Mouse (Mus musculus) frontal cortex, postnatal 14 days (tissue): ENCODE measurements around the gene Nusap1.
"Not testable (repeated sequence)": the region's sequence is repeated elsewhere in the genome, so short reads cannot be mapped to it uniquely, and the experiment has no call there.

Experiments
- DNase-seq, 2 experiments: peaks; one replicate each; pipeline ENCODE4 v3.0.0; 2022; ENCODE audit warnings: low spot score in 2 of 2

Gene Nusap1

GRCm38 (mm10) chr2:119618199-119618982, at the start of gene Nusap1, which contains the start of gene Oip5:
Gene Nusap1, plus strand, starts transcription at chr2:119618298.
Gene Oip5, minus strand, starts transcription at chr2:119618469.
- DNase-seq: peak; percentile 93

- DNase-seq: no peak
These were observed 45.6 kb upstream of the Nusap1 start for GRCm38 (mm10) chr2:119572471-119572870.

- DNase-seq: no peak
These were observed 36.5 kb upstream of the Nusap1 start for GRCm38 (mm10) chr2:119581571-119581970.

GRCm38 (mm10) chr2:119583439-119583838, 34.7 kb upstream of the Nusap1 start:
- no peak for DNase-seq

GRCm38 (mm10) chr2:119584282-119584681, 33.8 kb upstream of the Nusap1 start:
- no peak for DNase-seq

- no peak for DNase-seq
These were observed 30.7 kb upstream of the Nusap1 start for GRCm38 (mm10) chr2:119587383-119587782.

GRCm38 (mm10) chr2:119591247-119591646, 26.9 kb upstream of the Nusap1 start:
- DNase-seq: no peak

GRCm38 (mm10) chr2:119593765-119594112, 24.4 kb upstream of the Nusap1 start:
- no peak for DNase-seq

GRCm38 (mm10) chr2:119594113-119594981, 23.8 kb upstream of the Nusap1 start:
- peak; percentile 90 to 97 for DNase-seq

GRCm38 (mm10) chr2:119595308-119595707, 22.8 kb upstream of the Nusap1 start:
- no peak for DNase-seq

- no peak for DNase-seq
These were observed 21.2 kb upstream of the Nusap1 start for GRCm38 (mm10) chr2:119596781-119597330.

- DNase-seq: no peak
These were observed 17.1 kb upstream of the Nusap1 start for GRCm38 (mm10) chr2:119601027-119601426.

GRCm38 (mm10) chr2:119601575-119601974, 16.5 kb upstream of the Nusap1 start:
- DNase-seq: not testable (repeated sequence)

GRCm38 (mm10) chr2:119602488-119602887, 15.6 kb upstream of the Nusap1 start:
- no peak for DNase-seq

GRCm38 (mm10) chr2:119603909-119604308, 14.2 kb upstream of the Nusap1 start:
- DNase-seq: no peak

GRCm38 (mm10) chr2:119605361-119605973, 12.6 kb upstream of the Nusap1 start:
- no peak for DNase-seq

GRCm38 (mm10) chr2:119607023-119607422, 11.1 kb upstream of the Nusap1 start:
- no peak for DNase-seq

GRCm38 (mm10) chr2:119617841-119618198, 278 bp upstream of the Nusap1 start:
- no peak for DNase-seq

- not testable (repeated sequence) for DNase-seq
These were observed 904 bp downstream of the Nusap1 start for GRCm38 (mm10) chr2:119619002-119619401.

- no peak for DNase-seq
These were observed 3.2 kb downstream of the Nusap1 start for GRCm38 (mm10) chr2:119621302-119621701.

GRCm38 (mm10) chr2:119636781-119637180, 18.7 kb downstream of the Nusap1 start:
- no peak for DNase-seq
